12 mouse cellular contexts compared by ENCODE assay signal in the genomic region with DNA sequence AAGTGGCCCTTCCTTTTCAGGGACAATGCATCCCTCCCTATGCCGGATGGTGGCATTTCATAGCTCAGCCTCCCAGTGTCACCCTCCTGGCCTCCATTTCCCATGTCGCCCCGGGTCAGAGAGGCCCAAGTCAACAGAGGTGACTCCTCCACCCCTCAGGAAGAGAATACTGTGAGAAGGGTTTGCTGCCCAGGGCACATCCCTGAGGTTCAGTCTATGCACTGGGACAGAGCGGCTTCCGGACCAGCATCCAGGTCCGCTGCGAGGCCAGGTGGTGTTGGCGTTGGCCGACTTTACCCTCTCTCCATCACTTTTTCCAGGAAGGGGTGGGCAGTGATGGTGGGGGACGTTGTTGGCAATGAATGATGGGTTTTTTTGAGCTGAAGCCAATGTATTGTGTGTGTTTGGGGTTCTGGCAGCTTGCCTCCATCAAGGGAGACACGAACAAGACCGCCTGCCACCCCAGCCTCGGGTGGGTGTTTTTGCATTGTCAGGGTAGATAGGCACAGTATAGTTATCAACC. TPM values are rescaled to one million over a fixed set of nuclear protein-coding genes. Genes with fewer than 3 reads are reported as not detected.
DNase-seq lines count a peak whose midpoint lies in the region; ATAC-seq and TF ChIP-seq lines count a peak whose summit lies in the region.
"Had no signal": no experiment of that assay in that cellular context is flagged by ENCODE, and none has a peak within 500 bp of the region (broad histone marks: within the 10 kb centered on the region; RNA-seq: fewer than 3 reads in every experiment).

No protein-coding gene starts in this region.

- TF ChIP-seq CTCF in kidney, adult 2 months (conservative IDR thresholded peaks at IDR 0.05; ENCODE audit: insufficient read depth, insufficient read length, low read depth, low read length): no peak

- H3K9ac ChIP-seq in intestine, embryonic 15.5 days: no peak overlapping the region
- no peak overlapping the region for H3K9ac ChIP-seq in intestine, embryonic 16.5 days (ENCODE audit: low read depth, low read length)
- no peak overlapping the region for H3K9ac ChIP-seq in heart, embryonic 12.5 days
- H3K9ac ChIP-seq: embryonic facial prominence, embryonic 12.5 days; neural tube, embryonic 12.5 days had no signal

- H3K27me3 ChIP-seq in intestine, embryonic 15.5 days (replicated peaks): no peaks in the 10 kb centered on the region
- no peaks in the 10 kb centered on the region for H3K27me3 ChIP-seq in intestine, embryonic 16.5 days (replicated peaks; ENCODE audit: control insufficient read depth, insufficient read depth, low read length)
- no peaks in the 10 kb centered on the region for H3K27me3 ChIP-seq in heart, embryonic 12.5 days (replicated peaks)
- H3K27me3 ChIP-seq in kidney, adult 2 months (replicated peaks; ENCODE audit: control insufficient read depth, insufficient read depth, low read length): no peaks in the 10 kb centered on the region
- H3K27me3 ChIP-seq: embryonic facial prominence, embryonic 12.5 days; neural tube, embryonic 12.5 days had no signal

- no peaks in the 10 kb centered on the region for H3K9me3 ChIP-seq in intestine, embryonic 15.5 days
- H3K9me3 ChIP-seq in intestine, embryonic 16.5 days (ENCODE audit: control insufficient read depth, low read length): no peaks in the 10 kb centered on the region
- H3K9me3 ChIP-seq in heart, embryonic 12.5 days (replicated peaks): peaks cover 14% of the 10 kb centered on the region
- H3K9me3 ChIP-seq: embryonic facial prominence, embryonic 12.5 days; neural tube, embryonic 12.5 days had no signal

- WGBS in intestine, embryonic 15.5 days: 79% methylated on average over 13 of the region's 13 CpGs
- WGBS in intestine, embryonic 16.5 days: 77% methylated on average over 13 of the region's 13 CpGs
- WGBS in heart, embryonic 12.5 days: 66% methylated on average over 13 of the region's 13 CpGs
- 70% methylated on average over 13 of the region's 13 CpGs for WGBS in kidney, adult 2 months

- H3K27ac ChIP-seq in intestine, embryonic 15.5 days: 0 out of 2 replicates have a peak overlapping the region, but pooled peaks have one; percentile 4
- no peak overlapping the region for H3K27ac ChIP-seq in intestine, embryonic 16.5 days (ENCODE audit: low read length)
- no peak overlapping the region for H3K27ac ChIP-seq in heart, embryonic 12.5 days (ENCODE audit: poor library complexity, severe bottlenecking)
- peak overlapping the region; percentile 49 for H3K27ac ChIP-seq in kidney, adult 2 months (ENCODE audit: insufficient read depth, low read depth, low read length)
- H3K27ac ChIP-seq: embryonic facial prominence, embryonic 12.5 days; neural tube, embryonic 12.5 days had no signal

- no peak overlapping the region for H3K4me2 ChIP-seq in intestine, embryonic 15.5 days (replicated peaks)
- no peak overlapping the region for H3K4me2 ChIP-seq in intestine, embryonic 16.5 days (ENCODE audit: low read depth, low read length)
- no peak overlapping the region for H3K4me2 ChIP-seq in heart, embryonic 12.5 days
- H3K4me2 ChIP-seq: embryonic facial prominence, embryonic 12.5 days; neural tube, embryonic 12.5 days had no signal

- TF ChIP-seq POLR2A in kidney, adult 2 months (IDR thresholded peaks at IDR 0.05; ENCODE audit: low read depth, low read length): no peak

- no peak overlapping the region for H3K4me3 ChIP-seq in intestine, embryonic 15.5 days (replicated peaks)
- H3K4me3 ChIP-seq in intestine, embryonic 16.5 days (ENCODE audit: low read length): no peak overlapping the region
- no peak overlapping the region for H3K4me3 ChIP-seq in heart, embryonic 12.5 days
- H3K4me3 ChIP-seq in kidney, adult 2 months (ENCODE audit: insufficient read depth, low read depth, low read length): no peak overlapping the region
- H3K4me3 ChIP-seq: embryonic facial prominence, embryonic 12.5 days; midbrain, embryonic 10.5 days; neural tube, embryonic 12.5 days had no signal

- peak; percentile 75 for DNase-seq in kidney, adult 2 months
- DNase-seq in lung, postnatal 10 days: peak; percentile 53
- DNase-seq in embryo, embryonic 9.5 days (ENCODE audit: extremely low spot score): no peak
- no peak for DNase-seq in layer of hippocampus, postnatal 36 days
- DNase-seq: layer of hippocampus, adult 9-11 months; right cerebral cortex, postnatal 14 days had no signal

- H3K36me3 ChIP-seq in intestine, embryonic 15.5 days: no peaks in the 10 kb centered on the region
- no peaks in the 10 kb centered on the region for H3K36me3 ChIP-seq in intestine, embryonic 16.5 days (ENCODE audit: control insufficient read depth, insufficient read depth, low read length)
- no peaks in the 10 kb centered on the region for H3K36me3 ChIP-seq in heart, embryonic 12.5 days
- no peaks in the 10 kb centered on the region for H3K36me3 ChIP-seq in kidney, adult 2 months (ENCODE audit: control insufficient read depth, insufficient read depth, low read length)
- H3K36me3 ChIP-seq: embryonic facial prominence, embryonic 12.5 days; midbrain, embryonic 10.5 days; neural tube, embryonic 12.5 days had no signal

- H3K4me1 ChIP-seq in intestine, embryonic 15.5 days (replicated peaks): no peaks in the 10 kb centered on the region
- H3K4me1 ChIP-seq in intestine, embryonic 16.5 days (ENCODE audit: control insufficient read depth, insufficient read depth, low read length): no peaks in the 10 kb centered on the region
- H3K4me1 ChIP-seq in heart, embryonic 12.5 days (replicated peaks): peaks cover 6% of the 10 kb centered on the region
- 0 out of 2 replicates have a peak, but pooled peaks cover 2% of the 10 kb centered on the region for H3K4me1 ChIP-seq in kidney, adult 2 months (ENCODE audit: control insufficient read depth, insufficient read depth, low read length)
- H3K4me1 ChIP-seq: embryonic facial prominence, embryonic 12.5 days; midbrain, embryonic 10.5 days; neural tube, embryonic 12.5 days had no signal

- ATAC-seq in intestine, embryonic 15.5 days: no peak
- ATAC-seq in intestine, embryonic 16.5 days: no peak
- ATAC-seq in heart, embryonic 12.5 days (ENCODE audit: insufficient number of reproducible peaks, low FRiP score): peak; percentile 75

RNA-seq across cellular contexts. Expression of a gene that starts 34.4 kb away (rescaled TPM):
- polyA plus RNA-seq in intestine, embryonic 15.5 days (2015; fragmentation: Nextera tagmentation; extraction: Ambion mirVana): 299 and 320 TPM in 2 replicates
- 365 and 370 TPM in 2 replicates for polyA plus RNA-seq in intestine, embryonic 16.5 days (2015; fragmentation: Nextera tagmentation; extraction: Ambion mirVana)
- polyA plus RNA-seq in heart, embryonic 12.5 days (2016; fragmentation: Nextera tagmentation; extraction: Ambion mirVana): 303 and 305 TPM in 2 replicates
- polyA plus RNA-seq in kidney, adult 2 months (2012; rRNA removed): 42.9 and 53.9 TPM in 2 replicates
- 10 to 100 TPM; 53.5 to 59.1 TPM for total RNA-seq in layer of hippocampus, postnatal 36 days (2021)

Comparison
In these comparisons a context has a peak if more than half of its experiments do, and no peak if none do; other contexts are left out.
1. H3K27ac ChIP-seq: peak in intestine, embryonic 15.5 days (single experiment) and kidney, adult 2 months (single experiment); none in intestine, embryonic 16.5 days (single experiment) and heart, embryonic 12.5 days (single experiment).
2. DNase-seq: peak in kidney, adult 2 months (single experiment) and lung, postnatal 10 days (single experiment); none in embryo, embryonic 9.5 days (single experiment) and layer of hippocampus, postnatal 36 days (0 of 2).